Mouse (Mus musculus): ENCODE results near the gene Olfr70. TPM values are rescaled to one million over a fixed set of nuclear protein-coding genes. Genes with fewer than 3 reads are reported as not detected.

The Olfr70 gene
- polyA plus RNA-seq, 1 experiment from 2014 or later: not detected

DNA sequence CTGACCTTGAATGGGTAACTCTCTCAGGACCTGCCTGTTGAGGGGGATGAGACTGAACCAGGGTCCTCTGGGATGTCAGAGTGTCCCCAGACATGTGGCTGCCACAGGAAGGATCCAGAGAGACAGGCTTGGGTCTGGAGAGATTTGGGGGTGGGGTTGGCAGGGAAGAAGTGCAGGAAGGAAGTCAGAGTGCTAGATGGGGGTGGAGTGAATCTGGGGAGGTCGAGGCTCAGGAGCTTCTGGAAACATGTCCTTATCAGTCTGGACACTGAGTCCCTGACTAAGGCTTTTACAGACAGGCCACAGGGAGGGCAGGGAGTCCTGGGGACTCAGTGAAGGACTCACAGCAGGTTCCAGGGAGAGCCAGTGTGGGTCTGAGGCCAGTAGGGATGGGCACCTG, 31.6 kb upstream of the Olfr70 start:
- Histone ChIP-seq H3K4me2 (ENCODE audit: low read depth, severe bottlenecking) (no peak overlapping the region), H3K9ac (ENCODE audit: low read length) (no peak overlapping the region), H3K9me3 (ENCODE audit: control insufficient read depth, low read length) (no peaks in the 10 kb centered on the region), H3K27me3 (ENCODE audit: control insufficient read depth, insufficient read depth, low read length) (no peaks in the 10 kb centered on the region), H3K36me3 (ENCODE audit: control insufficient read depth, insufficient read depth, low read length) (no peaks in the 10 kb centered on the region), H3K27ac (replicated peaks; ENCODE audit: low read depth, low read length) (no peak overlapping the region), H3K4me1 (ENCODE audit: control insufficient read depth, insufficient read depth, low read length) (0 out of 2 replicates have a peak, but pooled peaks cover 5% of the 10 kb centered on the region), H3K4me3 (ENCODE audit: low read depth, low read length) (no peak overlapping the region)
- DNase-seq (ENCODE audit: low spot score) (no peak), ATAC-seq (ENCODE audit: insufficient number of reproducible peaks, low FRiP score, low TSS enrichment, low read depth) (no peak)
- 40% methylated on average over 1 of the region's 1 CpGs for WGBS

DNA sequence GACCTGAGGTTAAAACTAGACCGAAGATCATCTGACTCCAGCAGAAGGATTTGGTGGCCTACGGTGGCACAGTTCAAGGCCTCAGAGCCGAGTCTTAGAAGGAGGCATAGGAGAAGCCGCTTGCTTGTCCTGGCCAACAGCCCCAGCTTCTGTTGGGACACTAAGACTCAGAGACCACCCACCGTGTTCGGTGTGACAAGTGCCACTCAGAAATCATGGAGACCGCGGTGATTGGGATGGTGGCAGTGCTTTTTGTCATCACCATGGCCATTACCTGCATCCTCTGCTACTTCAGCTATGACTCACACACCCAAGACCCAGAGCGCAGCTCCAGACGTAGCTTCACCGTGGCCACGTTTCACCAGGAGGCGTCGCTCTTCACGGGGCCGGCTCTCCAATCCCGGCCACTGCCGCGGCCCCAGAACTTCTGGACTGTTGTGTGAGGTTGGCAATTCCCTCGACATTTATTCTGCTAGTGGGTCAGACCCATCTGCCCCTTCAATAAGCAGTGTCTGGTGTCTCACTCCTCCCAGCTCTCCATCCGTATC, 30.2 kb upstream of the Olfr70 start:
- H3K4me1 ChIP-seq (ENCODE audit: control insufficient read depth, insufficient read depth, low read length): 0 out of 2 replicates have a peak, but pooled peaks cover 2% of the 10 kb centered on the region
- no peak overlapping the region for H3K4me3 ChIP-seq (ENCODE audit: low read depth, low read length)
- H3K27me3 ChIP-seq (ENCODE audit: control insufficient read depth, insufficient read depth, low read length): no peaks in the 10 kb centered on the region
- H3K27ac ChIP-seq (replicated peaks; ENCODE audit: low read depth, low read length): no peak overlapping the region
- H3K4me2 ChIP-seq (ENCODE audit: low read depth, severe bottlenecking): no peak overlapping the region
- no peaks in the 10 kb centered on the region for H3K36me3 ChIP-seq (ENCODE audit: control insufficient read depth, insufficient read depth, low read length)
- no peaks in the 10 kb centered on the region for H3K9me3 ChIP-seq (ENCODE audit: control insufficient read depth, low read length)
- no peak overlapping the region for H3K9ac ChIP-seq (ENCODE audit: low read length)
- WGBS: 70% methylated on average over 21 of the region's 21 CpGs
- DNase-seq (ENCODE audit: low spot score) (no peak), ATAC-seq (ENCODE audit: insufficient number of reproducible peaks, low FRiP score, low TSS enrichment, low read depth) (no peak)

DNA sequence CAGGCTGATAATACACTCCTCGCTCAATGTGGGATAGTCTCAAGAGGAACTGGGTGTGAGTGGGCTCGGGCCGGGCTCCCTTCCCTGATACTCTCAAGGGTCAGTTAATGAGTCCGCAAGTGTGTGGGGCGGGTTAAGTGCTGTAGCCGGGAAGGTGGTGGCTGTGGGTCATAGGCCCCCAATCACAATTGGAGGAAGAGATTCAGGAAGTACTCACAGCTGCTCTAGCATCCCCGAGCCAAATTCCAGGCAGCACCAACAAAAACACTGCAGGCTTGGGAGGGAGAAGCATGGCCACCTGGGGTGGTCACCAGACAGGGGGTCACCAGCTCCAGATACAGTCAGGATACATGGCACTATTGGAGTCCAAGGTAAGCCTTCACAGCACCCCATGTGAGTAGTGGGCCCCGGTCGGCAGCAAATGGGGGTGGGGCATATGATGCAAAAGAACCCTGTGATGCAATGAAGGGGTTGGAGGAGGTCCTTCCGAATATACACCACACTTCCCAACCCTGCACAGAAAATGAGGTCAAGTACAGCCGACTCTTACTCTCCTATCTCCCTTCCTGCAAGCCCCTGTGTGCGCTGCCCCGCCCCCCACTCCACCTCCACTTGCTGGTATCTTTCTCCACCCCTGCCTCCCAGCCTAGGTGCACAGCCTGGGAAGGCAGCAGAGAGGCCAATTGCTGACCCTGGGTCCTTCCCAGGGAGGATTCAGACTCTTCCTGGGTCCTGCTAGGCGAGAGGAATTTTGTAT, 29.4 kb upstream of the Olfr70 start, which contains the start of gene Spaar:
TSS of gene Spaar (plus strand) at position 241 of the 757 bp plus-strand sequence.
- DNase-seq (ENCODE audit: low spot score): no peak
- H3K27ac ChIP-seq (replicated peaks; ENCODE audit: low read depth, low read length): no peak within 1 kb of the TSS
- ATAC-seq (ENCODE audit: insufficient number of reproducible peaks, low FRiP score, low TSS enrichment, low read depth): no peak
- no peaks in the 10 kb centered on the region for H3K9me3 ChIP-seq (ENCODE audit: control insufficient read depth, low read length)
- H3K9ac ChIP-seq (ENCODE audit: low read length): no peak within 1 kb of the TSS
- 69% methylated on average over 14 of the region's 14 CpGs for WGBS
- H3K4me3 ChIP-seq (ENCODE audit: low read depth, low read length): no peak within 1 kb of the TSS
- no peaks in the 10 kb centered on the region for H3K27me3 ChIP-seq (ENCODE audit: control insufficient read depth, insufficient read depth, low read length)
- H3K4me1 ChIP-seq (ENCODE audit: control insufficient read depth, insufficient read depth, low read length): 0 out of 2 replicates have a peak, but pooled peaks cover 2% of the 10 kb centered on the region
- H3K36me3 ChIP-seq (ENCODE audit: control insufficient read depth, insufficient read depth, low read length): no peaks in the 10 kb centered on the region
- no peak within 1 kb of the TSS for H3K4me2 ChIP-seq (ENCODE audit: low read depth, severe bottlenecking)

DNA sequence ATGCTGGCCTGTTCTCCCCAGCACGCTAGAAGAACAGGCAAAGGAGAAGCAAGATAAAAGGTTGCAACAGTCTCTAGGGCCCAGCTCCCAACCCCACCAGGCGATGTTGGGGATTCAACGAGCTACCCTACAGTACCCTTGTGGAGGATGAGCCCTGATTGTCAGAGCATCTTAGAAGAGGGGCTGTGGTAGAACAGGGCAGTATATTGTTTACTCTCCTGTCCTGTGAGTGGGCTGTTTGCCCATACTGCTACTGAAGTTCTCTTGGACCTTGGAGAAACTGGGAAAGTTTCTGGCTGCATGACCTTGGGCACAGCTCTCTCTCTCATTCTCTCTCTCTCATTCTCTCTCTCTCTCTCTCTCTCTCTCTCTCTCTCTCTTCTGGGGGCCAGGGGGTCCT, 28.5 kb upstream of the Olfr70 start:
- DNase-seq (ENCODE audit: low spot score) (no peak), ATAC-seq (ENCODE audit: insufficient number of reproducible peaks, low FRiP score, low TSS enrichment, low read depth) (no peak)
- H3K9ac ChIP-seq (ENCODE audit: low read length): no peak overlapping the region
- 78% methylated on average over 3 of the region's 3 CpGs for WGBS
- no peak overlapping the region for H3K27ac ChIP-seq (replicated peaks; ENCODE audit: low read depth, low read length)
- no peaks in the 10 kb centered on the region for H3K36me3 ChIP-seq (ENCODE audit: control insufficient read depth, insufficient read depth, low read length)
- H3K4me1 ChIP-seq (ENCODE audit: control insufficient read depth, insufficient read depth, low read length): 0 out of 2 replicates have a peak, but pooled peaks cover 2% of the 10 kb centered on the region
- H3K9me3 ChIP-seq (ENCODE audit: control insufficient read depth, low read length): no peaks in the 10 kb centered on the region
- no peak overlapping the region for H3K4me3 ChIP-seq (ENCODE audit: low read depth, low read length)
- no peaks in the 10 kb centered on the region for H3K27me3 ChIP-seq (ENCODE audit: control insufficient read depth, insufficient read depth, low read length)
- H3K4me2 ChIP-seq (ENCODE audit: low read depth, severe bottlenecking): no peak overlapping the region

DNA sequence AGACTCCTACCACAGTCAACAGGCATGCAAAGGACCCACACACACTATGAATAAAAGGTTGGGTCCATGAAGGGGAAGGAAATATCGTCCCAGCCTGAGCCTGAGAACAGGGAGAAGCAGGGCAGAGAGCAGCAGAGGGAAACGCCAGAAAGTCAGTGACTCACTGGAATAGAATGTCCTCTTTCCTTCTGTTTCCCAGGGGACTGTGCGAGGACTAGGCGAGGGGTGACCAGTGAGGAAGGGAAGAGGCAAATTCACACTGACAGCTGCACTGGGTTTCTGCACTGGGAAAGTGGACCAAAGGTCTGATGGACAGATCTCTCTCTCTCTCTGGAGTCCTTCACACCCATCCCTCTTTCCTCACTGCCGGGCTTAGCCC, 28.0 kb upstream of the Olfr70 start:
- Histone ChIP-seq H3K27me3 (ENCODE audit: control insufficient read depth, insufficient read depth, low read length) (no peaks in the 10 kb centered on the region), H3K4me3 (ENCODE audit: low read depth, low read length) (no peak overlapping the region), H3K9ac (ENCODE audit: low read length) (no peak overlapping the region), H3K27ac (replicated peaks; ENCODE audit: low read depth, low read length) (no peak overlapping the region), H3K4me2 (ENCODE audit: low read depth, severe bottlenecking) (no peak overlapping the region), H3K9me3 (ENCODE audit: control insufficient read depth, low read length) (no peaks in the 10 kb centered on the region), H3K4me1 (ENCODE audit: control insufficient read depth, insufficient read depth, low read length) (0 out of 2 replicates have a peak, but pooled peaks cover 2% of the 10 kb centered on the region), H3K36me3 (ENCODE audit: control insufficient read depth, insufficient read depth, low read length) (no peaks in the 10 kb centered on the region)
- 71% methylated on average over 5 of the region's 5 CpGs for WGBS
- no peak for DNase-seq (ENCODE audit: low spot score)
- no peak for ATAC-seq (ENCODE audit: insufficient number of reproducible peaks, low FRiP score, low TSS enrichment, low read depth)

DNA sequence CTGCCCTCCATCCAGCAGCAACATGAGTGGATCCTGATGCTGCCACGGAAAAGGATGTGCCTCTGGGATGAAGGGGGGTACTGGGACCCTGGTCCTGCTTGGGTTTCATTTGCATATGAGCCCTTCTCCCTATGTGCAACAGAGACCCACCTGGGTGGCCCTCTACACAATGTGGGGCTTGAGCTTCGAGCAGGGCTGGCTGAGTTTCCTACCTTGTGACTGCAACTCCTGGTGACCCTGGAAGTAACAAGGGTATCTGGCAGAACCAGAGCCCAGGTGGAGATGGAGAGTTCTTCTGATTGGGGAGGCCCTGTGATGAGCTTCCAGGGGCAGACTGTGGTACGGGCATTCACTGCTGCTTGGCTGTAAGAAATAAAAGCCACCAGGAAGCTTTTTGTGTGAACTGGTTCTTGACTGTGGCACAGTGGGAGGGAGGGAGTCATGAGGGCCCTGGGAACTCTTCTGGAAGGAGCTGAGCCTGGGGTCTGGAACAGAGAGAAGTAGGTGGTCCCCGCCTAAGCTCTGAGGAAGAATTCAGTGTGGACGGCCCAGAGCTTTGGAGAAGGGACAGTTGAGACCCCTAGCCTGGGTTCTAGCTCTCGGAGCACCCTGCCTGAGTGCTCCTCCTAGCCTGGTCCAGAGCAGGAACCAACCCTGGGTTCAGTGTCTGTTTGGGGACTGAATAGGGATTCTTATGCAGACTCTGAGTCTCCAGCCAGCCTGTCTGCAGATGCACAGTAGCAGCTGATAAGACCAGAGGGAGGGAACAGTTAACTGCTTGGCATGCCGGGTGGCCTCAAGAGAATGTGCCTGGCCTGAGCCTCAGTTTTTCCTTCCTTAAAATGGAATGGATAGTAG, 27.3 kb upstream of the Olfr70 start:
- Histone ChIP-seq H3K9ac (ENCODE audit: low read length) (no peak overlapping the region), H3K4me2 (ENCODE audit: low read depth, severe bottlenecking) (no peak overlapping the region), H3K27me3 (ENCODE audit: control insufficient read depth, insufficient read depth, low read length) (no peaks in the 10 kb centered on the region), H3K9me3 (ENCODE audit: control insufficient read depth, low read length) (no peaks in the 10 kb centered on the region), H3K27ac (replicated peaks; ENCODE audit: low read depth, low read length) (no peak overlapping the region), H3K36me3 (ENCODE audit: control insufficient read depth, insufficient read depth, low read length) (no peaks in the 10 kb centered on the region), H3K4me3 (ENCODE audit: low read depth, low read length) (no peak overlapping the region), H3K4me1 (ENCODE audit: control insufficient read depth, insufficient read depth, low read length) (0 out of 2 replicates have a peak, but pooled peaks cover 2% of the 10 kb centered on the region)
- no peak for ATAC-seq (ENCODE audit: insufficient number of reproducible peaks, low FRiP score, low TSS enrichment, low read depth)
- 73% methylated on average over 7 of the region's 7 CpGs for WGBS
- no peak for DNase-seq (ENCODE audit: low spot score)

DNA sequence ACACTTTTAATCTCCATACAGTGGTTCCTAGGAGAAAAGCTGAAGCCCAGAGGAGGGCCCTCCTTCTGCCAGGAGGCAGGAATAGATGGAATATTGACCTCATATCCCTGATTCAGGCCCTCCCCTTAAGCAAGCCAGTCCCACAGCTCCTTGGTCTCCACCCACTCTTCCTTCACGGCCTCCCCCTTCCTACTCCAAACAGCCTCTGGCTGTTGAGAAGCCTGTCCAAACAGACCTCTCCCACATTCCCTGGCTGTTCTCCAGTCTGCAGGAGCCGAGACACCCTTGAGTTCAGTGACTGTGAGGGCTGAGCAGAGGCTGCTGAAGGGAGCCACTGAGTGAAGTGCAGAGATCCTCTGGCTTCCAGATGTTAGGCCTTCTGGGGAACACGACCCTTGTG, 26.4 kb upstream of the Olfr70 start, which contains the start of gene Hrct1:
TSS of gene Hrct1 (plus strand) at position 194 of the 400 bp plus-strand sequence.
- H3K9me3 ChIP-seq (ENCODE audit: control insufficient read depth, low read length): no peaks in the 10 kb centered on the region
- DNase-seq (ENCODE audit: low spot score) (no peak), ATAC-seq (ENCODE audit: insufficient number of reproducible peaks, low FRiP score, low TSS enrichment, low read depth) (no peak)
- H3K27ac ChIP-seq (replicated peaks; ENCODE audit: low read depth, low read length): no peak within 1 kb of the TSS
- H3K4me1 ChIP-seq (ENCODE audit: control insufficient read depth, insufficient read depth, low read length): 0 out of 2 replicates have a peak, but pooled peaks cover 2% of the 10 kb centered on the region
- 34% methylated on average over 3 of the region's 3 CpGs for WGBS
- H3K9ac ChIP-seq (ENCODE audit: low read length): no peak within 1 kb of the TSS
- no peak within 1 kb of the TSS for H3K4me2 ChIP-seq (ENCODE audit: low read depth, severe bottlenecking)
- H3K4me3 ChIP-seq (ENCODE audit: low read depth, low read length): no peak within 1 kb of the TSS
- no peaks in the 10 kb centered on the region for H3K27me3 ChIP-seq (ENCODE audit: control insufficient read depth, insufficient read depth, low read length)
- H3K36me3 ChIP-seq (ENCODE audit: control insufficient read depth, insufficient read depth, low read length): no peaks in the 10 kb centered on the region

DNA sequence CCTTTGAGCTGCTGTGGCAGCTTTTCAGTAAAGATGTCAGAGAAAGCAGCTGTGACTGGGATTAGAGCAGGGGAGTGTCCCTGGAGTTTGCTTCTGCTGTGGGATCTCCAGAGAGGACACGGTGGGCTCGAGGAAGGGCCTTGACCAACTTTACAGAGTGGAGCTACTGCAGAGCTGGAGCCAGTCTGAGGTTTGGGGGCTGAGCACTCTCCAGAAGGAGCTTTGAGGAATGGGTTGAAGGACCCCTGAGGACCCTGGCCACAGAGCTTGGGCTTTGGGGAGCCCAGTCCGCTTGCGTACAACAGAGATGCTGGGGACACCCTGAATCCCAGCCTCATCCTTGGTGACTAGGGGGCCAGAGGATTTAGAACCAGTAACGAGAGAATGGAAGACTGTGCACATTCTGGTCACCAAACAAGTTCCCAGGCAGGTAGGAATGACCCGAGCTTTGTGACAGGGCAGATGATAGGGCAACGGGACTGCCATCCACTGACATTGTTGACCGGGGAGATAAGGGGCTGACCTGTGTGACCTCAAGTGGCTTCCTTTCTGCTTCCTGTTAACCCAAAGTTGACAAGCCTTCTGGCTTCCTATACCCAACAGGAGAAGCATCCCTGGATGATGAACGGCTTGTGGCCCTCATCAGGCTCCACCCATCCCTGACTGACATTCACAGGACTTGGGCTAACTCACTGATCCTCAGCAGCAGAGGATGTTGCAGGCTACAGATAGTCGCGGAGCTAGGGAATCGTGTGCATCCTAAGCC, 25.8 kb upstream of the Olfr70 start:
- DNase-seq (ENCODE audit: low spot score) (no peak), ATAC-seq (ENCODE audit: insufficient number of reproducible peaks, low FRiP score, low TSS enrichment, low read depth) (no peak)
- H3K4me1 ChIP-seq (ENCODE audit: control insufficient read depth, insufficient read depth, low read length): 0 out of 2 replicates have a peak, but pooled peaks cover 2% of the 10 kb centered on the region
- H3K9ac ChIP-seq (ENCODE audit: low read length): no peak overlapping the region
- 63% methylated on average over 12 of the region's 12 CpGs for WGBS
- H3K4me3 ChIP-seq (ENCODE audit: low read depth, low read length): no peak overlapping the region
- no peaks in the 10 kb centered on the region for H3K36me3 ChIP-seq (ENCODE audit: control insufficient read depth, insufficient read depth, low read length)
- no peak overlapping the region for H3K4me2 ChIP-seq (ENCODE audit: low read depth, severe bottlenecking)
- no peak overlapping the region for H3K27ac ChIP-seq (replicated peaks; ENCODE audit: low read depth, low read length)
- no peaks in the 10 kb centered on the region for H3K27me3 ChIP-seq (ENCODE audit: control insufficient read depth, insufficient read depth, low read length)
- H3K9me3 ChIP-seq (ENCODE audit: control insufficient read depth, low read length): no peaks in the 10 kb centered on the region

Data from limb, embryonic 11.5 days (tissue).